Mouse (Mus musculus) myocyte (in vitro differentiated cells): ENCODE measurements around the gene Ssh2. TPM values are rescaled to one million over a fixed set of nuclear protein-coding genes. Genes with fewer than 3 reads are reported as not detected.
A peak's percentile ranks its signal among the peaks of the same experiment; 100 is the strongest.
"Not testable (repeated sequence)": the region's sequence is repeated elsewhere in the genome, so short reads cannot be mapped to it uniquely, and the experiment has no call there.

ENCODE experiments used
- H3K27me3 ChIP-seq: one replicate; pipeline ENCODE4 v1.6.1; 2011; ENCODE audit not compliant: control insufficient read depth, insufficient read depth, insufficient read length
- H3K36me3 ChIP-seq: one replicate; pipeline ENCODE4 v1.6.1; 2011; ENCODE audit not compliant: control insufficient read depth, insufficient read depth
- H3K4me2 ChIP-seq: one replicate; pipeline ENCODE4 v1.6.1; 2011; ENCODE audit warnings: low read depth, control low read depth
- H3K4me3 ChIP-seq: one replicate; pipeline ENCODE4 v1.5.1; 2011; ENCODE audit warnings: mild to moderate bottlenecking, control low read depth, moderate library complexity
- H3K79me2 ChIP-seq: one replicate; pipeline ENCODE4 v1.6.1; 2011; ENCODE audit not compliant: control insufficient read depth, insufficient read depth
- H3ac ChIP-seq: one replicate; pipeline ENCODE4 v1.6.1; 2011; ENCODE audit not compliant: control insufficient read depth, insufficient read length
- CEBPB ChIP-seq: IDR thresholded peaks from 2 replicates; pipeline ENCODE4 v1.6.1; 2011; ENCODE audit warnings: mild to moderate bottlenecking, moderate library complexity; ENCODE audit not compliant: poor library complexity, insufficient read depth, severe bottlenecking
- E2F4 ChIP-seq: IDR thresholded peaks from one replicate; pipeline ENCODE4 v1.6.1; 2011; ENCODE audit warnings: mild to moderate bottlenecking, control low read depth, moderate library complexity; ENCODE audit not compliant: insufficient read depth
- MAX ChIP-seq: IDR thresholded peaks from one replicate; pipeline ENCODE4 v1.6.1; 2011; ENCODE audit warnings: low read depth, mild to moderate bottlenecking, control low read depth
- MYOD1 ChIP-seq, 3 experiments: IDR thresholded peaks; one replicate each; pipeline ENCODE4 v1.6.1; 2011; ENCODE audit warnings: control low read depth in 2 of 3, low read depth in 2 of 3, mild to moderate bottlenecking in 2 of 3, moderate library complexity in 1 of 3; ENCODE audit not compliant: insufficient read length in 2 of 3, control insufficient read depth in 1 of 3
- MYOG ChIP-seq, 3 experiments: IDR thresholded peaks; one replicate each; pipeline ENCODE4 v1.6.1; 2011; ENCODE audit warnings: control low read depth in 2 of 3, low read depth in 2 of 3, mild to moderate bottlenecking in 2 of 3; ENCODE audit not compliant: insufficient read length in 2 of 3, control insufficient read depth in 1 of 3, insufficient read depth in 1 of 3
- POLR2A ChIP-seq: IDR thresholded peaks from one replicate; pipeline ENCODE4 v1.6.1; 2011; ENCODE audit warnings: low read depth, mild to moderate bottlenecking, control low read depth, moderate library complexity; ENCODE audit not compliant: insufficient read length
- POLR2AphosphoS2 ChIP-seq: IDR thresholded peaks from one replicate; pipeline ENCODE4 v1.6.1; 2011; ENCODE audit warnings: low read depth, control low read depth; ENCODE audit not compliant: insufficient read length
- REST ChIP-seq: IDR thresholded peaks from one replicate; pipeline ENCODE4 v1.6.1; 2011; ENCODE audit warnings: mild to moderate bottlenecking, control low read depth, moderate library complexity; ENCODE audit not compliant: insufficient read depth, insufficient read length
- SRF ChIP-seq: IDR thresholded peaks from one replicate; pipeline ENCODE4 v1.6.1; 2011; ENCODE audit warnings: low read depth; ENCODE audit not compliant: control insufficient read depth, insufficient read length
- TCF12 ChIP-seq: IDR thresholded peaks from one replicate; pipeline ENCODE4 v1.6.1; 2011; ENCODE audit warnings: mild to moderate bottlenecking, control low read depth; ENCODE audit not compliant: poor library complexity, insufficient read depth, severe bottlenecking
- TCF3 ChIP-seq: IDR thresholded peaks from one replicate; pipeline ENCODE4 v1.6.1; 2011; ENCODE audit warnings: low read depth, control low read depth; ENCODE audit not compliant: insufficient read length
- USF1 ChIP-seq: IDR thresholded peaks from one replicate; pipeline ENCODE4 v1.6.1; 2011; ENCODE audit warnings: low read depth, mild to moderate bottlenecking, control low read depth, moderate library complexity
- polyA plus RNA-seq: library from polyadenylated mRNA; unstranded; fragments of >200 nt; fragmentation: generic; extraction: Trizol; gene quantifications from one replicate; pipeline ENCODE4 v1.2.1, GENCODE M21; 2012; ENCODE audit warnings: missing spikeins

Gene Ssh2
- polyA plus RNA-seq, 1 experiment: 4.8 TPM

GRCm38 (mm10) chr11:77385706-77386690 is 169.9 kb downstream of the Ssh2 start:
- peaks cover 3% of the 10 kb centered on the region for H3K79me2 ChIP-seq
- peak overlapping the region; percentile 65 for H3K4me2 ChIP-seq
- TF ChIP-seq MYOG (IDR thresholded peaks at IDR 0.05; ENCODE audit: control insufficient read depth in 1 of 3, insufficient read depth in 1 of 3, insufficient read length in 2 of 3, low read depth in 2 of 3) (peak in 2 of 3 experiments; percentile 5 to 23), MAX (no peak), SRF (peak; percentile 13), MYOD1 (IDR thresholded peaks at IDR 0.05; ENCODE audit: control insufficient read depth in 1 of 3, insufficient read length in 2 of 3, low read depth in 2 of 3) (peak in 2 of 3 experiments; percentile 25 to 58), USF1 (no peak), CEBPB (peak; percentile 100)
- H3K36me3 ChIP-seq: no peaks in the 10 kb centered on the region
- no peaks in the 10 kb centered on the region for H3K27me3 ChIP-seq
- H3ac ChIP-seq: no peak overlapping the region
- no peak overlapping the region for H3K4me3 ChIP-seq

- H3K4me3 ChIP-seq, H3K36me3 ChIP-seq, H3ac ChIP-seq, H3K79me2 ChIP-seq, H3K4me2 ChIP-seq, H3K27me3 ChIP-seq: not testable (repeated sequence)
These were observed 172.1 kb downstream of the Ssh2 start for GRCm38 (mm10) chr11:77388197-77388596.

- H3K79me2 ChIP-seq: no peaks in the 10 kb centered on the region
- H3K36me3 ChIP-seq: peaks cover 14% of the 10 kb centered on the region
- no peak overlapping the region for H3ac ChIP-seq
- H3K4me2 ChIP-seq: no peak overlapping the region
- no peak overlapping the region for H3K4me3 ChIP-seq
- TF ChIP-seq CEBPB (no peak), TCF3 (no peak), POLR2A (no peak), USF1 (no peak), E2F4 (no peak), REST (no peak), POLR2AphosphoS2 (no peak), MYOG (IDR thresholded peaks at IDR 0.05; ENCODE audit: control insufficient read depth in 1 of 3, insufficient read depth in 1 of 3, insufficient read length in 2 of 3, low read depth in 2 of 3) (no peak), MAX (no peak), TCF12 (no peak), SRF (no peak), MYOD1 (IDR thresholded peaks at IDR 0.05; ENCODE audit: control insufficient read depth in 1 of 3, insufficient read length in 2 of 3, low read depth in 2 of 3) (no peak)
- H3K27me3 ChIP-seq: no peaks in the 10 kb centered on the region
These were observed 179.5 kb downstream of the Ssh2 start for GRCm38 (mm10) chr11:77395539-77395938.

- no peak overlapping the region for H3ac ChIP-seq
- no peaks in the 10 kb centered on the region for H3K36me3 ChIP-seq
- H3K4me2 ChIP-seq: no peak overlapping the region
- H3K79me2 ChIP-seq: no peaks in the 10 kb centered on the region
- no peaks in the 10 kb centered on the region for H3K27me3 ChIP-seq
- H3K4me3 ChIP-seq: no peak overlapping the region
- TF ChIP-seq TCF12 (no peak), POLR2AphosphoS2 (no peak), SRF (no peak), MYOG (IDR thresholded peaks at IDR 0.05; ENCODE audit: control insufficient read depth in 1 of 3, insufficient read depth in 1 of 3, insufficient read length in 2 of 3, low read depth in 2 of 3) (no peak), MYOD1 (IDR thresholded peaks at IDR 0.05; ENCODE audit: control insufficient read depth in 1 of 3, insufficient read length in 2 of 3, low read depth in 2 of 3) (no peak), MAX (no peak), E2F4 (no peak), TCF3 (no peak), USF1 (no peak), REST (no peak), CEBPB (no peak), POLR2A (no peak)
These were observed 186.4 kb downstream of the Ssh2 start for GRCm38 (mm10) chr11:77402508-77402907.

- no peak overlapping the region for H3K4me2 ChIP-seq
- H3K79me2 ChIP-seq: no peaks in the 10 kb centered on the region
- TF ChIP-seq CEBPB: no peak
- no peak for TF ChIP-seq TCF12
- TF ChIP-seq POLR2A: no peak
- no peak for TF ChIP-seq SRF
- no peak for TF ChIP-seq POLR2AphosphoS2
- H3K36me3 ChIP-seq: no peaks in the 10 kb centered on the region
- no peaks in the 10 kb centered on the region for H3K27me3 ChIP-seq
- no peak overlapping the region for H3K4me3 ChIP-seq
- no peak overlapping the region for H3ac ChIP-seq
These were observed 190.2 kb downstream of the Ssh2 start for GRCm38 (mm10) chr11:77406329-77406728.
